Mouse (Mus musculus): ENCODE measurements around the gene Cldn20. TPM values are rescaled to one million over a fixed set of nuclear protein-coding genes. Genes with fewer than 3 reads are reported as not detected.
A peak's percentile ranks its signal among the peaks of the same experiment; 100 is the strongest.

Gene Cldn20
- polyA plus RNA-seq, 1 experiment from 2014 or later: not detected

GRCm38 (mm10) chr17:3491065-3491464 is 41.3 kb upstream of the Cldn20 start:
- TF ChIP-seq EP300 (IDR thresholded peaks at IDR 0.05) (no peak), CTCF (IDR thresholded peaks at IDR 0.05) (no peak)
- WGBS: 51% methylated on average over 5 of the region's 5 CpGs
- no peaks in the 10 kb centered on the region for H3K4me1 ChIP-seq (ENCODE audit: insufficient read depth, low read depth, low read length)
- DNase-seq (ENCODE audit: low spot score) (no peak), ATAC-seq (no peak)
- H3K27me3 ChIP-seq (replicated peaks; ENCODE audit: insufficient read depth, low read length): no peaks in the 10 kb centered on the region
- H3K9me3 ChIP-seq (ENCODE audit: low read length): no peaks in the 10 kb centered on the region
- no peak overlapping the region for H3K9ac ChIP-seq (replicated peaks; ENCODE audit: low read depth)
- no peaks in the 10 kb centered on the region for H3K36me3 ChIP-seq (ENCODE audit: insufficient read depth, low read length)
- no peak overlapping the region for H3K4me2 ChIP-seq (replicated peaks; ENCODE audit: low read depth, low read length)
- no peak overlapping the region for H3K27ac ChIP-seq (ENCODE audit: low read length)
- no peak overlapping the region for H3K4me3 ChIP-seq (ENCODE audit: low read depth, low read length)

- Histone ChIP-seq H3K27me3 (replicated peaks; ENCODE audit: insufficient read depth, low read length) (no peaks in the 10 kb centered on the region), H3K4me1 (ENCODE audit: insufficient read depth, low read depth, low read length) (no peaks in the 10 kb centered on the region), H3K4me3 (ENCODE audit: low read depth, low read length) (no peak overlapping the region), H3K4me2 (replicated peaks; ENCODE audit: low read depth, low read length) (no peak overlapping the region), H3K27ac (ENCODE audit: low read length) (no peak overlapping the region), H3K9ac (replicated peaks; ENCODE audit: low read depth) (no peak overlapping the region), H3K36me3 (ENCODE audit: insufficient read depth, low read length) (no peaks in the 10 kb centered on the region), H3K9me3 (ENCODE audit: low read length) (no peaks in the 10 kb centered on the region)
- WGBS: 57% methylated on average over 6 of the region's 6 CpGs
- TF ChIP-seq CTCF (IDR thresholded peaks at IDR 0.05) (no peak), EP300 (IDR thresholded peaks at IDR 0.05) (no peak)
- no peak for ATAC-seq
- no peak for DNase-seq (ENCODE audit: low spot score)
Observed at GRCm38 (mm10) chr17:3491667-3492066, 40.7 kb upstream of the Cldn20 start.

- no peak overlapping the region for H3K4me3 ChIP-seq (ENCODE audit: low read depth, low read length)
- ATAC-seq: no peak
- H3K27me3 ChIP-seq (replicated peaks; ENCODE audit: insufficient read depth, low read length): no peaks in the 10 kb centered on the region
- H3K4me2 ChIP-seq (replicated peaks; ENCODE audit: low read depth, low read length): no peak overlapping the region
- TF ChIP-seq EP300 (IDR thresholded peaks at IDR 0.05): no peak
- TF ChIP-seq CTCF (IDR thresholded peaks at IDR 0.05): no peak
- no peak overlapping the region for H3K27ac ChIP-seq (ENCODE audit: low read length)
- no peak overlapping the region for H3K9ac ChIP-seq (replicated peaks; ENCODE audit: low read depth)
- no peak for DNase-seq (ENCODE audit: low spot score)
- 56% methylated on average over 2 of the region's 2 CpGs for WGBS
- H3K4me1 ChIP-seq (ENCODE audit: insufficient read depth, low read depth, low read length): no peaks in the 10 kb centered on the region
- no peaks in the 10 kb centered on the region for H3K9me3 ChIP-seq (ENCODE audit: low read length)
- H3K36me3 ChIP-seq (ENCODE audit: insufficient read depth, low read length): no peaks in the 10 kb centered on the region
Observed at GRCm38 (mm10) chr17:3495576-3495975, 36.8 kb upstream of the Cldn20 start.

- WGBS: 83% methylated on average over 3 of the region's 3 CpGs
- Histone ChIP-seq H3K4me3 (ENCODE audit: low read depth, low read length) (no peak overlapping the region), H3K9ac (replicated peaks; ENCODE audit: low read depth) (no peak overlapping the region), H3K27ac (ENCODE audit: low read length) (no peak overlapping the region), H3K36me3 (ENCODE audit: insufficient read depth, low read length) (no peaks in the 10 kb centered on the region), H3K9me3 (ENCODE audit: low read length) (no peaks in the 10 kb centered on the region), H3K4me2 (replicated peaks; ENCODE audit: low read depth, low read length) (no peak overlapping the region), H3K27me3 (replicated peaks; ENCODE audit: insufficient read depth, low read length) (no peaks in the 10 kb centered on the region), H3K4me1 (ENCODE audit: insufficient read depth, low read depth, low read length) (no peaks in the 10 kb centered on the region)
- DNase-seq (ENCODE audit: low spot score) (no peak), ATAC-seq (no peak)
- TF ChIP-seq CTCF (IDR thresholded peaks at IDR 0.05): no peak
- TF ChIP-seq EP300 (IDR thresholded peaks at IDR 0.05): no peak
Observed at GRCm38 (mm10) chr17:3496080-3496479, 36.3 kb upstream of the Cldn20 start.

GRCm38 (mm10) chr17:3498086-3498485 is 34.3 kb upstream of the Cldn20 start:
- Histone ChIP-seq H3K27me3 (replicated peaks; ENCODE audit: insufficient read depth, low read length) (no peaks in the 10 kb centered on the region), H3K27ac (ENCODE audit: low read length) (no peak overlapping the region), H3K36me3 (ENCODE audit: insufficient read depth, low read length) (no peaks in the 10 kb centered on the region), H3K9ac (replicated peaks; ENCODE audit: low read depth) (no peak overlapping the region), H3K9me3 (ENCODE audit: low read length) (no peaks in the 10 kb centered on the region), H3K4me2 (replicated peaks; ENCODE audit: low read depth, low read length) (no peak overlapping the region), H3K4me3 (ENCODE audit: low read depth, low read length) (no peak overlapping the region), H3K4me1 (ENCODE audit: insufficient read depth, low read depth, low read length) (no peaks in the 10 kb centered on the region)
- DNase-seq (ENCODE audit: low spot score) (peak; percentile 28), ATAC-seq (no peak)
- WGBS: 29% methylated on average over 3 of the region's 3 CpGs
- peak; percentile 66 for TF ChIP-seq CTCF (IDR thresholded peaks at IDR 0.05)
- TF ChIP-seq EP300 (IDR thresholded peaks at IDR 0.05): no peak

GRCm38 (mm10) chr17:3498580-3498979 is 33.8 kb upstream of the Cldn20 start:
- H3K4me2 ChIP-seq (replicated peaks; ENCODE audit: low read depth, low read length): no peak overlapping the region
- H3K27me3 ChIP-seq (replicated peaks; ENCODE audit: insufficient read depth, low read length): no peaks in the 10 kb centered on the region
- no peak for TF ChIP-seq EP300 (IDR thresholded peaks at IDR 0.05)
- TF ChIP-seq CTCF (IDR thresholded peaks at IDR 0.05): no peak
- no peak overlapping the region for H3K27ac ChIP-seq (ENCODE audit: low read length)
- ATAC-seq (no peak), DNase-seq (ENCODE audit: low spot score) (no peak)
- no peaks in the 10 kb centered on the region for H3K9me3 ChIP-seq (ENCODE audit: low read length)
- WGBS: 89% methylated on average over 3 of the region's 3 CpGs
- H3K4me1 ChIP-seq (ENCODE audit: insufficient read depth, low read depth, low read length): no peaks in the 10 kb centered on the region
- H3K36me3 ChIP-seq (ENCODE audit: insufficient read depth, low read length): no peaks in the 10 kb centered on the region
- H3K4me3 ChIP-seq (ENCODE audit: low read depth, low read length): no peak overlapping the region
- H3K9ac ChIP-seq (replicated peaks; ENCODE audit: low read depth): no peak overlapping the region

GRCm38 (mm10) chr17:3499468-3499867 is 32.9 kb upstream of the Cldn20 start:
- Histone ChIP-seq H3K4me2 (replicated peaks; ENCODE audit: low read depth, low read length) (no peak overlapping the region), H3K36me3 (ENCODE audit: insufficient read depth, low read length) (no peaks in the 10 kb centered on the region), H3K9ac (replicated peaks; ENCODE audit: low read depth) (no peak overlapping the region), H3K27ac (ENCODE audit: low read length) (no peak overlapping the region), H3K27me3 (replicated peaks; ENCODE audit: insufficient read depth, low read length) (no peaks in the 10 kb centered on the region), H3K4me3 (ENCODE audit: low read depth, low read length) (no peak overlapping the region), H3K9me3 (ENCODE audit: low read length) (no peaks in the 10 kb centered on the region), H3K4me1 (ENCODE audit: insufficient read depth, low read depth, low read length) (no peaks in the 10 kb centered on the region)
- 84% methylated on average over 8 of the region's 8 CpGs for whole genome bisulfite sequencing
- DNase-seq (ENCODE audit: low spot score) (no peak), ATAC-seq (no peak)
- TF ChIP-seq EP300 (IDR thresholded peaks at IDR 0.05): no peak
- no peak for TF ChIP-seq CTCF (IDR thresholded peaks at IDR 0.05)
